In the genomic region with DNA sequence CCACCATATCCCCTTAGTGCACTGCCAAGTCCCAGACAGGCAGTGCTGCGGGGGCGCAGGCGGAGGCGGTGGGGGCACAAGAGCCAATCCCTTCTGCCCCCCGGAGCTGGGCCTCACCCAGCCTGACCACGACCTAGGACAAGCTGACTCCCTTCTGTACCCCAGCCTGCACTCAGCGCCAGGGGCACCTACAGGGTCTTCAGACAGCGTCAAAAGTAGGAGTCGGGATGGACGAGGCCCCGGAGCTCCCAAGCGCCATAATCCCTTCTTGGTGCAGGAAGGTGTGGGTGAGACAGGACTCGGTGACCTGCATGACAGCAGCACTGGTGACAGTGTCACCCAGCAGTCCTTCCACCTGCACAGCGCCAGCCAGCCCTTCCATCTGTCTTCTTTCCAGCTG, we compare ENCODE assay signal across 17 mouse cellular contexts. TPM values are rescaled to one million over a fixed set of nuclear protein-coding genes. Genes with fewer than 3 reads are reported as not detected.
"Had no signal": no experiment of that assay in that cellular context is flagged by ENCODE, and none has a peak within 500 bp of the region (broad histone marks: within the 10 kb centered on the region; RNA-seq: fewer than 3 reads in every experiment).

No protein-coding gene starts in this region.

- H3K9me3 ChIP-seq: liver, embryonic 13.5 days; midbrain, embryonic 12.5 days; midbrain, embryonic 15.5 days; neural tube, embryonic 13.5 days had no signal

- H3K4me3 ChIP-seq: layer of hippocampus, adult 2 months; liver, embryonic 13.5 days; midbrain, embryonic 12.5 days; midbrain, embryonic 15.5 days; neural tube, embryonic 13.5 days had no signal

- ATAC-seq: lung, postnatal 0 days had no signal

- DNase-seq: kidney, adult 9 months; layer of hippocampus, adult 9-11 months; liver, embryonic 13.5 days; lung, embryonic 14.5 days; lung, postnatal 36 days; thymus, adult 18-20 months; thymus, postnatal 36 days had no signal

- H3K9ac ChIP-seq: liver, embryonic 13.5 days; lung, embryonic 14.5 days; midbrain, embryonic 12.5 days; midbrain, embryonic 15.5 days; neural tube, embryonic 13.5 days had no signal

- H3K4me2 ChIP-seq: liver, embryonic 13.5 days; lung, embryonic 14.5 days; midbrain, embryonic 12.5 days; midbrain, embryonic 15.5 days; neural tube, embryonic 13.5 days had no signal

- H3K27ac ChIP-seq: layer of hippocampus, adult 2 months; liver, embryonic 13.5 days; midbrain, embryonic 12.5 days; midbrain, embryonic 15.5 days; neural tube, embryonic 13.5 days had no signal

- H3K27me3 ChIP-seq: liver, embryonic 13.5 days; midbrain, embryonic 12.5 days; midbrain, embryonic 15.5 days; neural tube, embryonic 13.5 days had no signal

RNA-seq across cellular contexts. Expression of gene Fam166b, which starts 14.2 kb away (rescaled TPM):
- total RNA-seq: liver, adult 2 months had no signal
- polyA plus RNA-seq: limb, embryonic 11.5 days; liver, adult 2 months; liver, embryonic 13.5 days; liver, embryonic 16.5 days; spleen, adult 2 months; stomach, embryonic 16.5 days had no signal

RNA-seq across cellular contexts. Expression of gene Cd72, which starts 39.7 kb away (rescaled TPM):
- total RNA-seq: layer of hippocampus, adult 2 months had no signal
